Comparison of ENCODE assay signal across 8 mouse cellular contexts in the genomic region with DNA sequence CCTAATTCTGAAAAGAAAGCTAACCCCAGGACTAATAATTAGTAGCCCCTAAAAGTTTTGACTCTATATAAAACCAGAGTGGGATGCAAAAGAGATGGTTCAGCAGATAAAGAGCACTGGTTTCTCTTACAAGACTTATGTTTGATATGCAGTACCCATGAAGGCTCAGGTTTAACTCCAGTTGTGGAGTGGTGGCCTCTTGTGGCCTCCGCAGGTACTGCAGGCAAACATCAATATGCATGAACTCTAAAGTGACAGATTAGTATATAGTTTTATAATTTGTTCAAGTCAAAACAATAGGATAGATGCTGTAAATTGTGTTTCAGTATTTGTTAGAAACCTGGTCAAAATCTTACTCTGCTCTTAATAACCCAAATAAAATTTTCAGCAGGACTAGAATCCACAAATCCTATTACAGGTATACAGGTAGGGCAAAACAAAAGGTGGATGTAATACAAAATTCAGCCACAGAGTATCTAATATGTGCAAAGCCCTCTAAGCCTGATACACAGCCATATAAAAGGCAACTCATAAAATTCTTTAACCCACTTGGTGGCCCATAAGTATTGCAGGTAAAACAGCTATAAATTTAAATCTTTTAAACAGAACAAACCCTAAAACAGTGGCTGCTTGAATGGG. TPM values are rescaled to one million over a fixed set of nuclear protein-coding genes. Genes with fewer than 3 reads are reported as not detected.
A peak's percentile ranks its signal among the peaks of the same experiment; 100 is the strongest.
DNase-seq lines count a peak whose midpoint lies in the region; ATAC-seq and TF ChIP-seq lines count a peak whose summit lies in the region.

No protein-coding gene starts in this region.

- no peak overlapping the region for H3K4me2 ChIP-seq in hindbrain, postnatal 0 days (ENCODE audit: low read depth, low read length)

- no peaks in the 10 kb centered on the region for H3K27me3 ChIP-seq in hindbrain, postnatal 0 days (ENCODE audit: insufficient read depth, low read length)
- no peaks in the 10 kb centered on the region for H3K27me3 ChIP-seq in liver, adult 2 months (ENCODE audit: control insufficient read depth, insufficient read depth, low read length)

- peak; percentile 54; the same call in 1 of the 2 replicates for TF ChIP-seq CTCF in embryonic fibroblast, embryonic 13.5 days (IDR thresholded peaks at IDR 0.05; ENCODE audit: borderline replicate concordance, insufficient read depth, low read length)
- peak; percentile 84 for TF ChIP-seq CTCF in hindbrain, postnatal 0 days (IDR thresholded peaks at IDR 0.05; ENCODE audit: low read depth)
- TF ChIP-seq CTCF in liver, adult 2 months (IDR thresholded peaks at IDR 0.05; ENCODE audit: low read depth, low read length): peak; percentile 73

- H3K79me2 ChIP-seq in liver, adult 2 months (ENCODE audit: control insufficient read depth, insufficient read depth, low read length): peaks cover 10% of the 10 kb centered on the region; the same call in 1 of the 2 replicates

- 38% methylated on average over 1 of the region's 1 CpGs for WGBS in hindbrain, postnatal 0 days
- WGBS in liver, adult 2 months: 40% methylated on average over 1 of the region's 1 CpGs

- no peak overlapping the region for H3K27ac ChIP-seq in embryonic fibroblast, embryonic 13.5 days (ENCODE audit: insufficient read depth, low read length)
- no peak overlapping the region for H3K27ac ChIP-seq in hindbrain, postnatal 0 days
- no peak overlapping the region for H3K27ac ChIP-seq in liver, adult 2 months (replicated peaks; ENCODE audit: insufficient read depth, low read depth, low read length)

- no peak overlapping the region for H3K9ac ChIP-seq in hindbrain, postnatal 0 days (replicated peaks; ENCODE audit: low read length)
- H3K9ac ChIP-seq in liver, adult 2 months (ENCODE audit: low read depth, low read length): no peak overlapping the region

- peak; percentile 51; the same call in 1 of the 2 replicates for ATAC-seq in hindbrain, postnatal 0 days

- peak; percentile 48 for DNase-seq in ovary, postnatal 36 days (ENCODE audit: low spot score)
- DNase-seq in ovary, adult 18-20 months (ENCODE audit: low spot score): no peak
- peak; percentile 72 for DNase-seq in adrenal gland, postnatal 25 days
- peak; percentile 82 for DNase-seq in hindbrain, postnatal 0 days (ENCODE audit: low spot score)
- peak; percentile 37 for DNase-seq in liver, adult 2 months (ENCODE audit: extremely low read depth, low read depth, low spot score)
- DNase-seq in monocyte, adult 2 months (ENCODE audit: low read depth in 1 of 2, low spot score in 2 of 2): peak; percentile 45 to 66
- DNase-seq in thymus, adult 18-20 months: peak; percentile 31 to 46

- TF ChIP-seq POLR2A in embryonic fibroblast, embryonic 13.5 days (IDR thresholded peaks at IDR 0.05; ENCODE audit: low read depth, low read length): no peak
- no peak for TF ChIP-seq POLR2A in liver, adult 2 months (IDR thresholded peaks at IDR 0.05; ENCODE audit: extremely low read depth, insufficient read depth, low read length)

- no peaks in the 10 kb centered on the region for H3K9me3 ChIP-seq in hindbrain, postnatal 0 days (ENCODE audit: low read length)

- H3K4me3 ChIP-seq in embryonic fibroblast, embryonic 13.5 days (ENCODE audit: insufficient read depth, low read length): no peak overlapping the region
- H3K4me3 ChIP-seq in hindbrain, postnatal 0 days (ENCODE audit: low read length): no peak overlapping the region
- no peak overlapping the region for H3K4me3 ChIP-seq in liver, adult 2 months (ENCODE audit: insufficient read depth, low read depth, low read length)

- peaks cover 34% of the 10 kb centered on the region for H3K36me3 ChIP-seq in hindbrain, postnatal 0 days (ENCODE audit: insufficient read depth, low read length)
- H3K36me3 ChIP-seq in liver, adult 2 months (ENCODE audit: control insufficient read depth, insufficient read depth, low read length): peaks cover 53% of the 10 kb centered on the region

- peaks cover 4% of the 10 kb centered on the region for H3K4me1 ChIP-seq in embryonic fibroblast, embryonic 13.5 days (ENCODE audit: control insufficient read depth, insufficient read depth, low read length)
- H3K4me1 ChIP-seq in hindbrain, postnatal 0 days (ENCODE audit: insufficient read depth, low read length): peaks cover 11% of the 10 kb centered on the region; the same call in 1 of the 2 replicates
- peaks cover 10% of the 10 kb centered on the region; the same call in 1 of the 2 replicates for H3K4me1 ChIP-seq in liver, adult 2 months (ENCODE audit: control insufficient read depth, insufficient read depth, low read length)

RNA-seq across cellular contexts. Expression of gene Dhx9, which starts 7.0 kb away (rescaled TPM):
- 116 and 128 TPM in 2 replicates for total RNA-seq in adrenal gland, postnatal 25 days (2021)
- 149 and 183 TPM in 2 replicates for polyA plus RNA-seq in embryonic fibroblast, embryonic 13.5 days (2011; ENCODE audit: insufficient read length, low read depth, missing spikeins)
- total RNA-seq in hindbrain, postnatal 0 days (2014; rRNA removed): 57.3 and 73.8 TPM in 2 replicates
- polyA plus RNA-seq in hindbrain, postnatal 0 days (2015; fragmentation: Nextera tagmentation; extraction: Ambion mirVana): 36.8 and 39.1 TPM in 2 replicates
- total RNA-seq in liver, adult 2 months (2014; rRNA removed): 41.1 and 42.6 TPM in 2 replicates
- polyA plus RNA-seq in liver, adult 2 months (2012; rRNA removed): 5.6 and 5.7 TPM in 2 replicates

RNA-seq across cellular contexts. Expression of gene Shcbp1l, which starts 55.5 kb away (rescaled TPM):
- 0.33 and 1.00 TPM in 2 replicates for total RNA-seq in adrenal gland, postnatal 25 days (2021)
- polyA plus RNA-seq in embryonic fibroblast, embryonic 13.5 days (2011; ENCODE audit: insufficient read length, low read depth, missing spikeins): not detected in 2 replicates
- total RNA-seq in hindbrain, postnatal 0 days (2014; rRNA removed): 0.50 and 2.2 TPM in 2 replicates
- polyA plus RNA-seq in hindbrain, postnatal 0 days (2015; fragmentation: Nextera tagmentation; extraction: Ambion mirVana): 1.3 and 1.9 TPM in 2 replicates
- total RNA-seq in liver, adult 2 months (2014; rRNA removed): 0.27 TPM in 1 of 2 replicates, not detected in the other
- not detected in 2 replicates for polyA plus RNA-seq in liver, adult 2 months (2012; rRNA removed)
